Mouse (Mus musculus) spleen, adult 2 months (tissue): ENCODE data around the gene Gm128.

ENCODE experiments used
- CTCF ChIP-seq: fragments of 200-500 bp; IDR thresholded peaks from 2 replicates; pipeline ENCODE4 v1.5.1; 2011; ENCODE audit warnings: mild to moderate bottlenecking, inconsistent platforms; ENCODE audit not compliant: insufficient read depth, insufficient read length, insufficient replicate concordance; ENCODE audit errors: extremely low read depth
- POLR2A ChIP-seq: fragments of 200-500 bp; IDR thresholded peaks from 2 replicates; pipeline ENCODE4 v1.6.1; 2011; ENCODE audit warnings: low read depth, low read length, inconsistent platforms

- no peak for TF ChIP-seq CTCF
- TF ChIP-seq POLR2A, result no peak
Measured at GRCm38 (mm10) chr3:95280747-95281146, 39.3 kb upstream of the Gm128 start.
